Mouse (Mus musculus) monocyte, adult 5-6 weeks (primary cell): ENCODE data around the gene Spata17. TPM values are rescaled to one million over a fixed set of nuclear protein-coding genes. Genes with fewer than 3 reads are reported as not detected.

Source experiments
- ATAC-seq: fragments of 153-309, 156-312 bp; replicated peaks from 2 replicates; pipeline ENCODE4 v1.8.0; 2017; ENCODE audit warnings: mild to moderate bottlenecking; ENCODE audit not compliant: low TSS enrichment, insufficient number of reproducible peaks, severe bottlenecking, poor library complexity, low FRiP score
- total RNA-seq: library from RNA; stranded (forward); fragments of 200-1000, 200-491, 200-594 nt; gene quantifications from 3 replicates; pipeline ENCODE4 v1.2.3, GENCODE M21; 2017

The Spata17 gene
- total RNA-seq, 1 experiment from 2014 or later, result not detected

GRCm38 (mm10) chr1:187020011-187020410, 195.3 kb downstream of the Spata17 start:
- ATAC-seq, result no peak

GRCm38 (mm10) chr1:187016116-187016515, 199.1 kb downstream of the Spata17 start:
- no peak for ATAC-seq

GRCm38 (mm10) chr1:187015673-187016072, 199.6 kb downstream of the Spata17 start:
- ATAC-seq, result no peak

GRCm38 (mm10) chr1:187014141-187014540, 201.1 kb downstream of the Spata17 start:
- no peak for ATAC-seq

GRCm38 (mm10) chr1:187011601-187012000, 203.7 kb downstream of the Spata17 start:
- ATAC-seq, result no peak

GRCm38 (mm10) chr1:187010071-187010470, 205.2 kb downstream of the Spata17 start:
- ATAC-seq, result no peak

GRCm38 (mm10) chr1:187008236-187008635, 207.0 kb downstream of the Spata17 start:
- no peak for ATAC-seq

- ATAC-seq, result no peak
These were observed 208.9 kb downstream of the Spata17 start for GRCm38 (mm10) chr1:187006227-187006925.

GRCm38 (mm10) chr1:187004306-187004705, 211.0 kb downstream of the Spata17 start:
- no peak for ATAC-seq

- ATAC-seq, result no peak
These were observed 211.8 kb downstream of the Spata17 start for GRCm38 (mm10) chr1:187003441-187003861.

- no peak for ATAC-seq
These were observed 217.5 kb downstream of the Spata17 start for GRCm38 (mm10) chr1:186997596-186998304.

Other genes starting within 250 kb of the Spata17 start
- 0.38 TPM in 1 of 3 replicates, not detected in the others for gene D1Pas1, start 248.0 kb downstream of the Spata17 start, total RNA-seq
- gene Gpatch2, start within 50 bp of the Spata17 start, total RNA-seq, result 28.1 to 43.7 TPM (median 29.7 TPM) in 3 replicates